Mouse (Mus musculus) layer of hippocampus, adult 9-11 months (tissue): ENCODE measurements around the gene Zfp958.
"Not testable (repeated sequence)": the region's sequence is repeated elsewhere in the genome, so short reads cannot be mapped to it uniquely, and the experiment has no call there.

Experiments
- DNase-seq: peaks from one replicate; pipeline ENCODE4 v3.0.0; 2022

The Zfp958 gene

GRCm38 (mm10) chr8:4612932-4613853, at the start of gene Zfp958:
Zfp958 (plus strand) TSS chr8:4613167.
- DNase-seq: peak; percentile 98

- no peak for DNase-seq
Observed at GRCm38 (mm10) chr8:4581986-4582385, 31.0 kb upstream of the Zfp958 start.

DNA sequence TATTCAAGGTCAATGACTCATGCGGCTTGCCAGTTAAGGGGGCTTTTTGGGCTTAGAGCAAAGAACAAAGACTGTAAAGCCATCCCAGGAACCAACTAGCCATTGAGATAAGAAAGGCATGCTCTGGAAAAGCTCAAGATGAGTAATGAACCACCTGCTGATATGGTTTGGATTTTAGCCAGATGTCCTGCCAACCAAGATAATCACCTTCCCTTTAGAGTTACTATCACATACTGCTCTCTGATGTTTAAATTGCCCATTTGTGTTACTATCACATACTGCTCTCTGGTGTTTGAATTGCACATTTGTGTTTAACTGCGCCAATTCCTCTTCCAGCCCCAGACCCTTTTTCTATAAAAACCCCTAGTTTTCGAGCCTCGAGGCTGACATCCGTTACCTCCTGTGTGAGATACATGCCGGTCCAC, 30.2 kb upstream of the Zfp958 start:
- no peak for DNase-seq

DNA sequence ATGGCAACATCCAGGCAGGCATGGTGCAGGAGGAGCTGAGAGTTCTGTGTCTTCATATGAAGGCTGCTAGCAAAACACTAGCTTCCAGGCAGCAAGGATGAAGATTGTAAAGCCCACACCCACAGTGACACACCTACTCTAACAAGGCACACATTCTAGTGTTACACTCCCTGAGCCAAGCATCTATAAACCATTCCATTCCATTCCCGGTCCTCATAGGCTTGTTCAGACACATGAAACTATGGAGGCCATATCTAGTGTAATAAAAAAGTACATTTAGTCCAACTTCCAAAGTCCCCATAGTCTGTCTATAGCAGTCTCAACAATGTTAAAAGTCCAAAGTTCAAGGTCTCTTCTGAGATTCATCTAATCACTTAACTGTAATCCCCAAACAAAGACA, 28.3 kb upstream of the Zfp958 start:
- no peak for DNase-seq

DNA sequence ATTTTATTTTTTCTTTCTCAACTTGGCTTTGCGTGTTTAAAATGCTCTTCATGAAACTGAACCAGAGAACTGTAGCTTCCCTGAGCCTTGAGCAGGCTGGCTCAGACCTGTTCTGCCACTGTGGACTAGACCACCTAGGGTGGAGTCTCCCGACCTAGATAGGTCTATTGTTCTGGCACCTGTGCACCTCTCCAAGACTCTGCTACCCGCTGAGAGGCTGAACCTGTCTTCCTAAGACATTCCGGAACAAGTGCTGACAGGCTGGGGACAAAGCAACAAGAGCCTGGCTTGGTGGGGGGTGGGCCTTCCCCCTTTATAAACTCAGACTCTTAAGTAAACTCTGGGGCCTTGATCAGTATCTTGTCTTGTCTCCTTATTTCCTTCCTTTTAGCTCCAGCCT, 26.6 kb upstream of the Zfp958 start:
- DNase-seq: no peak

- DNase-seq: peak; percentile 8
Observed at GRCm38 (mm10) chr8:4588165-4589000, 24.6 kb upstream of the Zfp958 start.

- DNase-seq: no peak
Observed at GRCm38 (mm10) chr8:4608896-4609295, 4.1 kb upstream of the Zfp958 start.

DNA sequence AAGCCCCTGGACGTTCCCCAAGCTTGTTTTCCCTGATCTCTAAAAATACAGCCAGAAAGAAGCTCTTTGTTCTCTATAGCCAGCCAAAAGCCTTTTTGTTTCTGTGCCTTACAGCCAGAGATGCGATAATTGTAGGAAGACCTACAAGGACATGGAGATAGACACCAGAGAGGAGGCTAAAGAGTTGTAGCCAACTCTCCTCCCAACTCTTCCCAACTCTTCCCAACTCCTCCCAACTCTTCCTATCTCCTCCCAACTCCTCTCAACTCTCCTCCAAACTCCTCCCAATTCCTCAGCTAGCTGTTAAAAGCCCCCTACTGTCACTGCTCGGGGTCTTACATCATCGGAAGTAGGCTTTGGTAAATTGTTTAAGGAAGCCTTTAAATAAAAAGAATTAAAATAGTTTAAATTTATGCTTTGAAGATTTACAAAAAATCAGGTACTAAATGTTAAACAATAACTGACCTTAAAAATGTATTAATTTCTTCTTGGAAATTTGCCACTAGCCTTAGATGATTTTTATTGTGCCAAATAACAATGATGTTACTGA, 1.3 kb upstream of the Zfp958 start:
- DNase-seq: not testable (repeated sequence)

- DNase-seq: no peak
Observed at GRCm38 (mm10) chr8:4627349-4627748, 14.4 kb downstream of the Zfp958 start.

DNA sequence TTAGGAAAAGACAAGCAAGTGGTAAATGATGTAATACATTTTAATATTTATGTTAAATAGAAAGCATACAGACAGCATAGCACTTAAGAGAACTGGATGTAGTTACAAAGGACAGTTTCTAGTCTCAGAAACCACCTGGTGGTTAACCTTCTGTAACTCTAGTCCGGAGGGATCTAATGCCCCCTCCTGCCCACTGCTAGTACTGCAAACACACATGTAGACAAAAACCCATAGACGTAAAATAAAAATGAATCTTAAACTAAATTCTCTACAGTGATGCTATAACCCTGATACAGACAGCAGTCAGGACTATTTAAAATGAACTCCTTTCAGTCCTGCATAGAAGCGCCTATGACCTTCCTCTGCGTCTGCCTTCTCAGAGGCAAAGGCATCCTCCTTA, 24.1 kb downstream of the Zfp958 start:
- DNase-seq: no peak

- not testable (repeated sequence) for DNase-seq
Observed at GRCm38 (mm10) chr8:4642974-4643373, 30.0 kb downstream of the Zfp958 start.

- DNase-seq: no peak
Observed at GRCm38 (mm10) chr8:4656536-4656935, 43.6 kb downstream of the Zfp958 start.

DNA sequence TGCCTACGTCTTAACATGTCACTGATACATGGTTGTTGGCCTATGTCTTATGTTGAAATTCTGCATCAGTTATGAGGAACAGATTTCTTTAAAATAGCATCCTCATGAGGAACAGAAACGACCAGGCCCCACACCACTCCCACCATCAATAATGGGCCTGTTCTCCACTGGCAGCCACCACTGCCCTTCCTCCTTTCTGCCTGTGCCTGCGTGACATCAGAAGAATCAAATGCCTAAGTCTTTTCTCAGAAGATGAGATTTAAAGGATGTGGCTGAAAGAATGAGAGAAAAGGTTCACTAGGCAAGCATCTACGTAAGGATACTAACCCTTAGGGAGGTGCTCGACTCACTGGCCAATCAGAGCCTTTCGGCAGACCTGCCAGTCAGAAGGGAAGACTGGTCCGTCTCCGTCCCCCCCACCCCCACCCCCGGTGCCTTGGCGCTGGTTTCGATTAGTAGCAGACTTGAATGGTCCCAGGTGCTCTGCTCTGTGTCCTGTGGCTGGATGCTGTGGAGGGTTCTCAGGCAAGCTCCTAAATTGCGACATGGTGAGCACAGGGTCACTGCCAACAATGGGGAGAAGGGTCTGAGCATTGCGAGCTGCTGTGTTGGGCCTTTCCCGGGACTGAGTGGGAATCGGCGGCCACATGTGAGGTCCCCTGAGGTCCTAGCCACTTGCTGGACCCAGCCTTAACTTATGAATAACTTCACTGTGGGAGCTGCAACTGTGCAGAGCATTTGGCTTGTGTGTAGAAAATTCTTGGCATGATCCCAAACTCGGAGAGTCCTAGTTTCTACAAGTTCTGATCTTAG, 62.4 kb downstream of the Zfp958 start:
- peak; percentile 14 for DNase-seq

DNA sequence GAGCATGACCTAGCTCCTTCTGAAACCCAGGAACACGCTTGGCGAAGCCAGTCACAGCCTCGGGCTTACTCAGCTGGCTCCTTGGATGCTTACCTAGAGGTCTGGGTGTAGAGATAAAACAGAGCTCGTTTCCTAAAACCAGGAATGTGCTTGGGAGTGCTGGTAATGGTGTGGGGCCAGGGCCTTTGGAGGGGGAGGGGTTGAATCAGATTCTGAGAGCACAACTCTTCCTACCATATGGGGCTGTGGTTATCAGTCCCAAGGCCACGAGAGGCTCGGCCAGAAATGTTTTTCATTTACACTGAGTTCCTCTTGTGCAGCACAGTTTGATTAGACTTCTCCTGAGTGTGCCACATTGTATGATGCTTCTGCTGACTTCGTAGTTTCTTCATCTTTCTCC, 63.6 kb downstream of the Zfp958 start:
- DNase-seq: peak; percentile 26

- DNase-seq: peak; percentile 99
Observed at GRCm38 (mm10) chr8:4677265-4678217, 64.6 kb downstream of the Zfp958 start.

DNA sequence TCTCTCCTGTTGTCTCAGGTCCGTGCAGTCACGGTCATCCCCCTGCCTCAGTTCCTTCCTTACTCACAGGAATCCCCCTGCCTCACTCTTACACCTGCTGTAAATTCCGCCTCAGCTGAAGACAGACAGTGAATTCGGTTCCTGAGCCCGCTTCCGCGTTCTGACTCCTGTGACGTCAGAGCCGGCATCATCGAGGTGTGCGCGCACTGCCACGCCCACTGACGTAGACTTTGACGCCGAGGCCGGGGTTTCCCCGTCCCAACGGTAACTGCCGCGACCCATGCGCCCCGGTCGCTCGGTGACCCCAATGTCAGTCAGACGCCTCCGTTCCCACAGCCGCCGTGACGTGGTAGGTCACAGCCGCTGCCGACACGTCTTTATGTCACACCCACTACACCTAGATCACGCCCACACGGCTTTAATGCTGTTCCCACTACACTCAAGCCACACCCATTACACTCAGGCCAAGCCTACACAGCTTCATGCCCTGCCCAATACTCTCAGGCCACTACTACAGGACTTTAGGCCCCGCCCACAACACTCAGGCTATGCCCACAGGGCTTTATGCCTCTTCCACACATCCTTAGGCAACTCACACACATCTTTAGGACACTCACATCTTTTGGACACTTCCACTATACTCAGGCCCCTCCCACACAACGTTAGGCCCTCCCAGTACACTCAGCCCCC, 65.4 kb downstream of the Zfp958 start:
- peak; percentile 91 for DNase-seq

DNA sequence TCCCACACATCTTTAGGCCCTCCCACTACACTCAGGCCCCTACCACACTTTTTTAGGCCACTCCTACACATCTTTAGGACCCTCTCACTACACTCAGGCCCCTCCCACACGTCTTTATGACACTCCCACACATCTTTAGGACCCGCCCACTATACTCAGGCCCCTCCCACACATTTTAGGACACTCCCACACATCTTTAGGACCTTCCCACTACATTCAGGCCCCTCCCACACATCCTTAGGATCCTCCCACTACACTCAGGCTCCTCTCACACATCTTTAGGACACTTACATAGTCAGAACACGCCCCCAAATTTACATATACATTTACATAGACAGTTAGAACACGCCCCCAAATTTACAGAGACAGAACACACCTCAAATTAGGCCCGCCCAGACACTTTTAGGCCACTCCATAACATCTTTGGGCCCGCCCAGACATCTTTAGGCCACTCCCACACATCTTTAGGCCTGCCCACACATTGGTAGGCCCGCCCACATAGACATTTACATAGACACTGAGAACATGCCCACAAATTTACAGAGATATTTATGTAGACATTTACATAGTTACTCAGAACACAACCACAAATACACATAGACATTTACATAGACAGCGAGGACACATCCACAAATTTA, 66.1 kb downstream of the Zfp958 start:
- peak; percentile 20 for DNase-seq

- peak; percentile 11 for DNase-seq
Observed at GRCm38 (mm10) chr8:4679796-4680195, 66.8 kb downstream of the Zfp958 start.
